Mouse (Mus musculus): ENCODE results near the gene Msantd2. TPM values are rescaled to one million over a fixed set of nuclear protein-coding genes. Genes with fewer than 3 reads are reported as not detected.
A peak's percentile ranks its signal among the peaks of the same experiment; 100 is the strongest.

Msantd2 gene
- polyA plus RNA-seq, 1 experiment from 2014 or later: 17.5 TPM

- Histone ChIP-seq H3K27ac (replicated peaks in 1 of 2; ENCODE audit: control insufficient read depth in 1 of 2, insufficient read depth in 1 of 2, low read depth in 2 of 2, low read length in 2 of 2) (no peak overlapping the region), H3K9ac (ENCODE audit: low read length) (no peak overlapping the region), H3K9me3 (ENCODE audit: control insufficient read depth, low read length) (no peaks in the 10 kb centered on the region), H3K27me3 (ENCODE audit: control insufficient read depth, insufficient read depth, low read length) (no peaks in the 10 kb centered on the region), H3K4me2 (ENCODE audit: low read length) (no peak overlapping the region), H3K36me3 (ENCODE audit: control insufficient read depth, insufficient read depth, low read length) (no peaks in the 10 kb centered on the region), H3K4me3 (ENCODE audit: control insufficient read depth in 1 of 2, insufficient read depth in 1 of 2, low read depth in 1 of 2, low read length in 2 of 2) (no peak overlapping the region), H3K4me1 (ENCODE audit: control insufficient read depth in 2 of 2, insufficient read depth in 2 of 2, low read length in 2 of 2) (no peaks in the 10 kb centered on the region)
- no peak for ATAC-seq (ENCODE audit: insufficient number of reproducible peaks, insufficient read depth, low FRiP score, low read depth)
- 80% methylated on average over 7 of the region's 7 CpGs for WGBS
These were observed 14.2 kb upstream of the Msantd2 start for GRCm38 (mm10) chr9:37474923-37475322.

- 58% methylated on average over 5 of the region's 5 CpGs for WGBS
- no peaks in the 10 kb centered on the region for H3K9me3 ChIP-seq (ENCODE audit: control insufficient read depth, low read length)
- H3K4me1 ChIP-seq (ENCODE audit: control insufficient read depth in 2 of 2, insufficient read depth in 2 of 2, low read length in 2 of 2): peaks cover 2 to 5% of the 10 kb centered on the region in 2 experiments; a peak in 3 of 4 replicates
- ATAC-seq (ENCODE audit: insufficient number of reproducible peaks, insufficient read depth, low FRiP score, low read depth): no peak
- no peak overlapping the region for H3K27ac ChIP-seq (replicated peaks in 1 of 2; ENCODE audit: control insufficient read depth in 1 of 2, insufficient read depth in 1 of 2, low read depth in 2 of 2, low read length in 2 of 2)
- no peaks in the 10 kb centered on the region for H3K36me3 ChIP-seq (ENCODE audit: control insufficient read depth, insufficient read depth, low read length)
- H3K9ac ChIP-seq (ENCODE audit: low read length): no peak overlapping the region
- no peak overlapping the region for H3K4me3 ChIP-seq (ENCODE audit: control insufficient read depth in 1 of 2, insufficient read depth in 1 of 2, low read depth in 1 of 2, low read length in 2 of 2)
- no peak overlapping the region for H3K4me2 ChIP-seq (ENCODE audit: low read length)
- no peaks in the 10 kb centered on the region for H3K27me3 ChIP-seq (ENCODE audit: control insufficient read depth, insufficient read depth, low read length)
These were observed 4.0 kb upstream of the Msantd2 start for GRCm38 (mm10) chr9:37485146-37485545.

DNA sequence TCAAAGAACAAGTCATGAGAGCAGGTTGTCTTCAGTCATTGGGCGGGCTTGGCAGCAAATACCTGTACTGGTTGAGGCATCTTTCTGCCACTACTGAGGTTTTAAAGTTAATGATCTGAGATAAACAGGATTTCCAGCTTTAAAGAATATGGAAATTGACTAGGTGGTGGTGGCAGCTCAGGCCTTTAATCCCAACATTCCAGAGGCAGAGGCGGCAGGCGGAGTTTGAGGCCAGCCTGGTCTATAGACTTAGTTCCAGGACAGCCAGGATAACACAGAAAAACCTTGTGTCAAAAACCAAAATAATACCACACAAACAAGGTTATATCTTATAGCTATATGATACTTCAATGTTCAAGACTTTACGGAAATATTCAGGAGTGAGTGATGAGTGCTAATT lies 1.1 kb upstream of the Msantd2 start:
- WGBS: 43% methylated on average over 4 of the region's 4 CpGs
- Histone ChIP-seq H3K4me2 (ENCODE audit: low read length) (peak overlapping the region; percentile 78), H3K27me3 (ENCODE audit: control insufficient read depth, insufficient read depth, low read length) (no peaks in the 10 kb centered on the region), H3K4me1 (ENCODE audit: control insufficient read depth in 2 of 2, insufficient read depth in 2 of 2, low read length in 2 of 2) (peaks cover 2 to 15% of the 10 kb centered on the region in 2 experiments; a peak in 3 of 4 replicates), H3K36me3 (ENCODE audit: control insufficient read depth, insufficient read depth, low read length) (no peaks in the 10 kb centered on the region), H3K4me3 (ENCODE audit: control insufficient read depth in 1 of 2, insufficient read depth in 1 of 2, low read depth in 1 of 2, low read length in 2 of 2) (peak overlapping the region; percentile 85 to 99; a peak in 3 of 4 replicates), H3K9me3 (ENCODE audit: control insufficient read depth, low read length) (no peaks in the 10 kb centered on the region), H3K9ac (ENCODE audit: low read length) (peak overlapping the region; percentile 96), H3K27ac (replicated peaks in 1 of 2; ENCODE audit: control insufficient read depth in 1 of 2, insufficient read depth in 1 of 2, low read depth in 2 of 2, low read length in 2 of 2) (peak overlapping the region; percentile 7 to 97; a peak in 3 of 4 replicates)
- no peak for ATAC-seq (ENCODE audit: insufficient number of reproducible peaks, insufficient read depth, low FRiP score, low read depth)

DNA sequence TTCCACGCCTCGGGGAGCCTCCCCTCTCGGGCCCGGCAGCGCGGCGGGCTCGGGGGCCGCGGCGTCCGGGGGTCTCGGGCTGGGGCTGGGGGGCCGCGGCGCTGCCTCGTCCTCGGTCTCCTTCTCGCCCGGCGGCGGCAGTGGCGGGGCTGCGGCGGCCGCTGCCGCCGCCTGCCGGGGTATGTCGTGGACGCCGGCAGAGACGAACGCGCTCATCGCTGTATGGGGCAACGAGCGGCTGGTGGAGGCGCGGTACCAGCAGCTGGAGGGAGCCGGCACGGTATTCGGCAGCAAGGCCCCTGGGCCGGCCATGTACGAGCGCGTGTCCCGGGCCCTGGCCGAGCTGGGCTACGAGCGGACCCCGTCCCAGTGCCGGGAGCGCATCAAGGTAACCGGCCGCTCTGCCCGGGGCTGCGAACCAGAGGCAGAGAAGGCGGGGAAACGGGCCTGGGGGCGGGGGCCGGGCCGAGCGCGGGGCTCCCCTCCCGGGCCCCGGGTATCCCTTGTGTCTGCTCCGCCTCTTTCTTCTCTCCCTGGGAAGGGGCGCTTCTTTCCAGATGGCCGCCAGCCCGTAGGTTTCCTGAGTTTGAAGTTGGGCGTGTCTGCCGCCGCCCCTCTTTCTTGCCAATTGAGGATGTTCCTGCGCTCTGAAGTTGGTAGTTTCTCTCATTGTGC lies 464 bp downstream of the Msantd2 start:
- Histone ChIP-seq H3K27me3 (ENCODE audit: control insufficient read depth, insufficient read depth, low read length) (no peaks in the 10 kb centered on the region), H3K4me1 (ENCODE audit: control insufficient read depth in 2 of 2, insufficient read depth in 2 of 2, low read length in 2 of 2) (peaks cover 2 to 15% of the 10 kb centered on the region in 2 experiments; a peak in 3 of 4 replicates), H3K9me3 (ENCODE audit: control insufficient read depth, low read length) (no peaks in the 10 kb centered on the region), H3K27ac (replicated peaks in 1 of 2; ENCODE audit: control insufficient read depth in 1 of 2, insufficient read depth in 1 of 2, low read depth in 2 of 2, low read length in 2 of 2) (peak overlapping the region; percentile 97 to 98), H3K36me3 (ENCODE audit: control insufficient read depth, insufficient read depth, low read length) (0 out of 2 replicates have a peak, but pooled peaks cover 4% of the 10 kb centered on the region), H3K9ac (ENCODE audit: low read length) (peak overlapping the region; percentile 96), H3K4me2 (ENCODE audit: low read length) (peak overlapping the region; percentile 78), H3K4me3 (ENCODE audit: control insufficient read depth in 1 of 2, insufficient read depth in 1 of 2, low read depth in 1 of 2, low read length in 2 of 2) (peak overlapping the region; percentile 85 to 99)
- ATAC-seq (ENCODE audit: insufficient number of reproducible peaks, insufficient read depth, low FRiP score, low read depth): peak; percentile 64
- WGBS: under 1% methylated on average over 63 of the region's 75 CpGs

DNA sequence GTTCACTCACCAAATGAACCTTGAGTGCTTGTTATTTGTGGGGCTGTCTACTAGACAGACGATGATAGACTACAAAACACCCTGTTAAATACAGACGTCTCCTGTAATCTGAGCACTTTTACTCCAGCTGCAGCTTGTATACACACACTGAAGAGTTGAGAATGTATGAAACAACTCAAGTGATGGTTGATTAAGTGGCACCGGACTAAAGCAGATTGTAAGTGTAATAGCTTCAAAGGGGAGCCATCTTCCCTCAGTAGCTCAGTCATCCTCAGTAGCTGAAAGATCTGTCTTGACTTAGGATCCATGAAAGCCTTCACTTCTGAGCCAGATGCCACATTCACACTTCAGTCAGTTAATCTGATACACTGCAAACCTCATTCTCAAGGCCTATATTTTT lies 6.6 kb downstream of the Msantd2 start:
- Histone ChIP-seq H3K9ac (ENCODE audit: low read length) (no peak overlapping the region), H3K4me2 (ENCODE audit: low read length) (no peak overlapping the region), H3K4me1 (ENCODE audit: control insufficient read depth in 2 of 2, insufficient read depth in 2 of 2, low read length in 2 of 2) (peaks cover 0 to 4% of the 10 kb centered on the region in 2 experiments; a peak in 2 of 4 replicates), H3K36me3 (ENCODE audit: control insufficient read depth, insufficient read depth, low read length) (0 out of 2 replicates have a peak, but pooled peaks cover 4% of the 10 kb centered on the region), H3K4me3 (ENCODE audit: control insufficient read depth in 1 of 2, insufficient read depth in 1 of 2, low read depth in 1 of 2, low read length in 2 of 2) (no peak overlapping the region), H3K27me3 (ENCODE audit: control insufficient read depth, insufficient read depth, low read length) (no peaks in the 10 kb centered on the region), H3K9me3 (ENCODE audit: control insufficient read depth, low read length) (no peaks in the 10 kb centered on the region), H3K27ac (replicated peaks in 1 of 2; ENCODE audit: control insufficient read depth in 1 of 2, insufficient read depth in 1 of 2, low read depth in 2 of 2, low read length in 2 of 2) (no peak overlapping the region)
- WGBS: 63% methylated on average over 3 of the region's 3 CpGs
- ATAC-seq (ENCODE audit: insufficient number of reproducible peaks, insufficient read depth, low FRiP score, low read depth): no peak

DNA sequence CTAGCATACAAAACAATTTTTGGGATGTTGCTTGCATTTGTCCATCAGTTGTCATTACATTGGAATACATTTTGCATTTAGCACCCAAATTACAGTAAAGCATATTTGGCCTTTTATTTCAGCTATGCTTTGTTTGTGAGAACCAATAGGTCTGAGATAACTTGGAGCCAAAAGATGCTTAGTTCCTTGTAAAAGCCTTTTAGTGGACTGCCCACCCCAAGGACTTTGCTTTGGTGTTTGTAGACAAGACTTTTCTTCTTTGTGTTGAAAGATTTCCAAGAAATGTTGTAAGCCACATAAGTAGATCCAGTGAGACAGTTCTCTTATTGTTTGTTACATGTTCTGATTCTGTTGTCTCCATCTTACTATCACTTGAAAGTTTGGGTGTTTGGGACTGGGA lies 7.2 kb downstream of the Msantd2 start:
- no peak overlapping the region for H3K27ac ChIP-seq (replicated peaks in 1 of 2; ENCODE audit: control insufficient read depth in 1 of 2, insufficient read depth in 1 of 2, low read depth in 2 of 2, low read length in 2 of 2)
- H3K4me1 ChIP-seq (ENCODE audit: control insufficient read depth in 2 of 2, insufficient read depth in 2 of 2, low read length in 2 of 2): no peaks in the 10 kb centered on the region
- no peak overlapping the region for H3K4me3 ChIP-seq (ENCODE audit: control insufficient read depth in 1 of 2, insufficient read depth in 1 of 2, low read depth in 1 of 2, low read length in 2 of 2)
- 0 out of 2 replicates have a peak, but pooled peaks cover 4% of the 10 kb centered on the region for H3K36me3 ChIP-seq (ENCODE audit: control insufficient read depth, insufficient read depth, low read length)
- no peak for ATAC-seq (ENCODE audit: insufficient number of reproducible peaks, insufficient read depth, low FRiP score, low read depth)
- no peaks in the 10 kb centered on the region for H3K27me3 ChIP-seq (ENCODE audit: control insufficient read depth, insufficient read depth, low read length)
- H3K9me3 ChIP-seq (ENCODE audit: control insufficient read depth, low read length): no peaks in the 10 kb centered on the region
- H3K4me2 ChIP-seq (ENCODE audit: low read length): no peak overlapping the region
- no peak overlapping the region for H3K9ac ChIP-seq (ENCODE audit: low read length)

GRCm38 (mm10) chr9:37500201-37500600 lies 11.1 kb downstream of the Msantd2 start:
- Histone ChIP-seq H3K9ac (ENCODE audit: low read length) (no peak overlapping the region), H3K27ac (replicated peaks in 1 of 2; ENCODE audit: control insufficient read depth in 1 of 2, insufficient read depth in 1 of 2, low read depth in 2 of 2, low read length in 2 of 2) (no peak overlapping the region), H3K4me3 (ENCODE audit: control insufficient read depth in 1 of 2, insufficient read depth in 1 of 2, low read depth in 1 of 2, low read length in 2 of 2) (no peak overlapping the region), H3K4me2 (ENCODE audit: low read length) (no peak overlapping the region), H3K27me3 (ENCODE audit: control insufficient read depth, insufficient read depth, low read length) (no peaks in the 10 kb centered on the region), H3K36me3 (ENCODE audit: control insufficient read depth, insufficient read depth, low read length) (no peaks in the 10 kb centered on the region), H3K4me1 (ENCODE audit: control insufficient read depth in 2 of 2, insufficient read depth in 2 of 2, low read length in 2 of 2) (0 out of 4 replicates have a peak, but pooled peaks cover 0 to 4% of the 10 kb centered on the region in 2 experiments), H3K9me3 (ENCODE audit: control insufficient read depth, low read length) (no peaks in the 10 kb centered on the region)
- WGBS: 64% methylated on average over 3 of the region's 3 CpGs
- no peak for ATAC-seq (ENCODE audit: insufficient number of reproducible peaks, insufficient read depth, low FRiP score, low read depth)
